Mouse (Mus musculus) C2C12 (cell line): ENCODE measurements at regions not wholly inside any gene's neighbourhood (a gene's known extent, or its start where the extent isn't known, plus 50 kb on each side); places are given as distances from the start of the nearest gene placed in this dataset.
"Not testable (repeated sequence)": the region's sequence is repeated elsewhere in the genome, so short reads cannot be mapped to it uniquely, and the experiment has no call there.

Experiments
- CEBPB ChIP-seq: IDR thresholded peaks from one replicate; pipeline ENCODE4 v1.6.1; 2011; ENCODE audit warnings: low read depth, mild to moderate bottlenecking, control low read depth, moderate library complexity
- CTCF ChIP-seq: IDR thresholded peaks from one replicate; pipeline ENCODE4 v1.5.1; 2011; ENCODE audit not compliant: control insufficient read depth, insufficient read depth, insufficient read length
- MAX ChIP-seq: IDR thresholded peaks from one replicate; pipeline ENCODE4 v1.6.1; 2011; ENCODE audit warnings: mild to moderate bottlenecking, control low read depth

DNA sequence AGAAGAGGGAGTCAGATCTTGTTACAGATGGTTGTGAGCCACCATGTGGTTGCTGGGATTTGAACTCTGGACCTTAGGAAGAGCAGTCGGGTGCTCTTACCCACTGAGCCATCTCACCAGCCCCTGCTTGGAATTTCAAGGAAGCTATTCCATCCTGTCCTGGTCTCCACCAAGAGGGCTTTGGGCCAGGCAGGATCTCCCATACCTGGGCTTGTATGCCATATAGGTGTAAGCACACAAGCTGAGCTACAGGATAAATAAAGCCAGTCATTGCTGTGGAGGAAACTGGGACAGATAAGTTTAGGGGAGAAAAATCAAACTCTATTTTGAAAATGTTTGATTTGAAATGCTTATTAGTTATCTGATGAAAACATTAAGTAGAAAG lies 81.3 kb upstream of the Tcf12 start:
- TF ChIP-seq CTCF, CEBPB, MAX: not testable (repeated sequence)
